16 mouse cellular contexts compared by ENCODE assay signal in the genomic region with DNA sequence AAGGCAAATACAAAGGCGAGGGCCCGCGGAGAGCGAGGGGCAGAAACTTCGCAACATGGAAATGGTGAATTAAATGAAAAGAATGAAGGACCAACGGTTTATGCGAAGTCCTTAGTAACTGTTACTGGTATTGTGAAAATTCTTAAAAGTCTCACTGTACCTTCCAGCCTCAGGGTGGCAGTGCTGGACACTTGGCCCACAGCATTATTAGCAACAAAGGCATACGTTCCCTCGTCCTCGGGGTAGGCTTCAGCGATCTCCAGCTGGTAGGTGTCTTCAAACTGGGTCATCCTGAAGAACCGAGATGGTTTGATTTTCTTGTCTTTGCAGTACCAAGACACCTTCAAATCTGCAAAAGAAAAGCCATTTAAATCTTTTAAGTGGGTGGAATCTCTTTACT. TPM values are rescaled to one million over a fixed set of nuclear protein-coding genes. Genes with fewer than 3 reads are reported as not detected.
DNase-seq lines count a peak whose midpoint lies in the region; ATAC-seq and TF ChIP-seq lines count a peak whose summit lies in the region.
"Had no signal": no experiment of that assay in that cellular context is flagged by ENCODE, and none has a peak within 500 bp of the region (broad histone marks: within the 10 kb centered on the region; RNA-seq: fewer than 3 reads in every experiment).

No protein-coding gene starts in this region.

- H3K27ac ChIP-seq in gastrocnemius, adult 2 months, result 0 out of 2 replicates have a peak overlapping the region, but pooled peaks have one; percentile 12
- H3K27ac ChIP-seq in lung, postnatal 0 days (ENCODE audit: low read length), result no peak overlapping the region
- no peak overlapping the region for H3K27ac ChIP-seq in hindbrain, embryonic 13.5 days
- H3K27ac ChIP-seq: limb, embryonic 12.5 days; lung, embryonic 15.5 days; neural tube, embryonic 13.5 days had no signal

- H3K9ac ChIP-seq in lung, postnatal 0 days (replicated peaks; ENCODE audit: low read depth), result no peak overlapping the region
- H3K9ac ChIP-seq in hindbrain, embryonic 13.5 days, result no peak overlapping the region
- H3K9ac ChIP-seq: limb, embryonic 12.5 days; lung, embryonic 15.5 days; neural tube, embryonic 13.5 days had no signal

- H3K27me3 ChIP-seq in lung, postnatal 0 days (replicated peaks; ENCODE audit: insufficient read depth, low read length), result no peaks in the 10 kb centered on the region
- H3K27me3 ChIP-seq in myocyte (ENCODE audit: control insufficient read depth, insufficient read depth, insufficient read length), result no peaks in the 10 kb centered on the region
- H3K27me3 ChIP-seq in hindbrain, embryonic 13.5 days, result no peaks in the 10 kb centered on the region
- H3K27me3 ChIP-seq: limb, embryonic 12.5 days; lung, embryonic 15.5 days; neural tube, embryonic 13.5 days had no signal

- intact Hi-C loops in gastrocnemius, adult 2 months (cut with DNase I), result no loop called here

- no peak overlapping the region for H3K4me2 ChIP-seq in lung, postnatal 0 days (replicated peaks; ENCODE audit: low read depth, low read length)
- H3K4me2 ChIP-seq in myocyte (ENCODE audit: low read depth), result no peak overlapping the region
- H3K4me2 ChIP-seq in hindbrain, embryonic 13.5 days, result no peak overlapping the region
- H3K4me2 ChIP-seq: limb, embryonic 12.5 days; lung, embryonic 15.5 days; midbrain, embryonic 11.5 days; neural tube, embryonic 13.5 days had no signal

- TF ChIP-seq CTCF in gastrocnemius, adult 2 months (IDR thresholded peaks at IDR 0.05), result peak; percentile 21; the same call in 1 of the 2 replicates
- peak; percentile 59 for TF ChIP-seq CTCF in lung, postnatal 0 days (IDR thresholded peaks at IDR 0.05)
- TF ChIP-seq CTCF in lung, adult 2 months (IDR thresholded peaks at IDR 0.05; ENCODE audit: insufficient read depth, low read length), result no peak

- no peak for TF ChIP-seq EP300 in lung, postnatal 0 days (IDR thresholded peaks at IDR 0.05)

- H3K4me3 ChIP-seq in gastrocnemius, adult 2 months, result peak overlapping the region; percentile 28
- no peak overlapping the region for H3K4me3 ChIP-seq in lung, postnatal 0 days (ENCODE audit: low read depth, low read length)
- H3K4me3 ChIP-seq in lung, adult 2 months (replicated peaks; ENCODE audit: extremely low read depth, low read depth, low read length), result no peak overlapping the region
- no peak overlapping the region for H3K4me3 ChIP-seq in myocyte
- no peak overlapping the region for H3K4me3 ChIP-seq in hindbrain, embryonic 13.5 days
- H3K4me3 ChIP-seq: limb, embryonic 12.5 days; lung, embryonic 15.5 days; neural tube, embryonic 13.5 days had no signal

- no peaks in the 10 kb centered on the region for H3K36me3 ChIP-seq in lung, postnatal 0 days (ENCODE audit: insufficient read depth, low read length)
- peaks cover 62% of the 10 kb centered on the region for H3K36me3 ChIP-seq in myocyte (ENCODE audit: control insufficient read depth, insufficient read depth)
- H3K36me3 ChIP-seq in hindbrain, embryonic 13.5 days, result no peaks in the 10 kb centered on the region
- H3K36me3 ChIP-seq: limb, embryonic 12.5 days; lung, embryonic 15.5 days; neural tube, embryonic 13.5 days had no signal

- WGBS in lung, postnatal 0 days, result 57% methylated on average over 12 of the region's 12 CpGs
- WGBS in lung, adult 2 months, result 53% methylated on average over 12 of the region's 12 CpGs
- WGBS in hindbrain, embryonic 13.5 days, result 76% methylated on average over 12 of the region's 12 CpGs

- H3ac ChIP-seq in myocyte (ENCODE audit: control insufficient read depth, insufficient read length), result no peak overlapping the region

- ATAC-seq in lung, postnatal 0 days, result no peak
- ATAC-seq in hindbrain, embryonic 13.5 days (ENCODE audit: low FRiP score), result no peak
- ATAC-seq: inflammation-experienced regulatory T-cells, adult 6 months had no signal

- TF ChIP-seq POLR2A in lung, adult 2 months (IDR thresholded peaks at IDR 0.05; ENCODE audit: borderline replicate concordance, extremely low read depth, low read depth, low read length), result no peak
- peak; percentile 27 for TF ChIP-seq POLR2A in myocyte (IDR thresholded peaks at IDR 0.05; ENCODE audit: insufficient read length, low read depth)

- no peaks in the 10 kb centered on the region for H3K79me2 ChIP-seq in myocyte (ENCODE audit: control insufficient read depth, insufficient read depth)

- DNase-seq in gastrocnemius, adult 2 months, result no peak
- DNase-seq in gastrocnemius, postnatal 4 days (ENCODE audit: low spot score in 2 of 2), result no peak
- peak; percentile 15 for DNase-seq in lung, postnatal 0 days (ENCODE audit: low spot score)
- DNase-seq in lung, adult 2 months, result no peak
- peak; percentile 17 for DNase-seq in cerebellum, adult 8-10 months
- no peak for DNase-seq in Muller cell, postnatal 12 days (ENCODE audit: inconsistent ontology term)
- DNase-seq: adrenal gland, postnatal 14 days; gastrocnemius, postnatal 10 days; right cerebral cortex, postnatal 25 days had no signal

- no peaks in the 10 kb centered on the region for H3K4me1 ChIP-seq in lung, postnatal 0 days (ENCODE audit: insufficient read depth, low read depth, low read length)
- no peaks in the 10 kb centered on the region for H3K4me1 ChIP-seq in lung, adult 2 months (ENCODE audit: control insufficient read depth, insufficient read depth, low read length)
- H3K4me1 ChIP-seq in hindbrain, embryonic 13.5 days (replicated peaks), result no peaks in the 10 kb centered on the region
- H3K4me1 ChIP-seq: limb, embryonic 12.5 days; lung, embryonic 15.5 days; neural tube, embryonic 13.5 days had no signal

- H3K9me3 ChIP-seq in lung, postnatal 0 days (ENCODE audit: low read length), result no peaks in the 10 kb centered on the region
- H3K9me3 ChIP-seq in hindbrain, embryonic 13.5 days, result no peaks in the 10 kb centered on the region
- H3K9me3 ChIP-seq: limb, embryonic 12.5 days; lung, embryonic 15.5 days; neural tube, embryonic 13.5 days had no signal

TF ChIP-seq in myocyte, 11 proteins besides CTCF, POLR2A, EP300 and RAD21:
- no peak for TF ChIP-seq MYOG (IDR thresholded peaks at IDR 0.05; ENCODE audit: control insufficient read depth in 1 of 3, insufficient read depth in 1 of 3, insufficient read length in 2 of 3, low read depth in 2 of 3)
- TF ChIP-seq POLR2AphosphoS2 (IDR thresholded peaks at IDR 0.05; ENCODE audit: insufficient read length, low read depth), result peak; percentile 53

RNA-seq across cellular contexts. Expression of a gene that starts 55.4 kb away (rescaled TPM):
- total RNA-seq in gastrocnemius, adult 2 months (2021), result 1,000 to 10,000 TPM; 6,941 to 7,187 TPM
- total RNA-seq in gastrocnemius, postnatal 4 days (2021), result 1,000 to 10,000 TPM; 3,850 to 4,932 TPM
- polyA plus RNA-seq in lung, postnatal 0 days (2015; fragmentation: Nextera tagmentation; extraction: Ambion mirVana), result 5.5 and 9.0 TPM in 2 replicates
- polyA plus RNA-seq in lung, adult 2 months (2012; rRNA removed), result 0.71 and 6.3 TPM in 2 replicates
- polyA plus RNA-seq in myocyte (2012; fragmentation: generic; extraction: Trizol), result 24.2 TPM
- polyA plus RNA-seq in hindbrain, embryonic 13.5 days (2015; fragmentation: Nextera tagmentation; extraction: Ambion mirVana), result 1.1 and 2.5 TPM in 2 replicates

Comparison
In these comparisons a context has a peak if more than half of its experiments do, and no peak if none do; other contexts are left out.
1. DNase-seq: peak in lung, postnatal 0 days (single experiment) and cerebellum, adult 8-10 months (single experiment); none in gastrocnemius, adult 2 months (single experiment), gastrocnemius, postnatal 4 days (0 of 2), lung, adult 2 months (single experiment) and Muller cell, postnatal 12 days (single experiment).